Mouse (Mus musculus) ZHBTc4 (cell line): ENCODE results near the gene Gm49393.
"Not testable (repeated sequence)": the region's sequence is repeated elsewhere in the genome, so short reads cannot be mapped to it uniquely, and the experiment has no call there.

Source experiments
- DNase-seq: peaks from one replicate; pipeline ENCODE4 v3.0.0-alpha.2; 2011; ENCODE audit warnings: low read depth, low spot score

Gm49393 gene

DNA sequence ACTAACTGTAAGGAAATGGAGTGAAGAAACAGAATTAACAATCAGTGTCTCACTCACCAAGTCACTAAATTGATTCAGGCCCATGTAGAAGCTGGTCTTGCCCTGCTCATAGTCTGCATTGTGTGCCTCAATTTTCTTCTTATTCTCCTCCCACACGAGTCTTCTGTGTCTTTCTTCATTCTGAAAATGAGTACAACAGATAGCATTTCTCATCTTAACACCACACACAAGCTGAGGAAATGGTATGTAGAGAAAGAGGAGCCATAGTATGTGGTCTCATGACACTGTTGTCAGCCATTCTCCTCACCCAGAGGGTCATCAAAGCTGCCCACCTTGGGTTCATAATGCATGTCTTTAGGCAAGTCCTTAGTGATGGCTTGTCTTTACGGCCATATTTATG lies at the start of gene Gm49393:
Gene Gm49393 (minus strand): TSS at position 101 of the 400 bp plus-strand sequence.
- DNase-seq = not testable (repeated sequence)

DNA sequence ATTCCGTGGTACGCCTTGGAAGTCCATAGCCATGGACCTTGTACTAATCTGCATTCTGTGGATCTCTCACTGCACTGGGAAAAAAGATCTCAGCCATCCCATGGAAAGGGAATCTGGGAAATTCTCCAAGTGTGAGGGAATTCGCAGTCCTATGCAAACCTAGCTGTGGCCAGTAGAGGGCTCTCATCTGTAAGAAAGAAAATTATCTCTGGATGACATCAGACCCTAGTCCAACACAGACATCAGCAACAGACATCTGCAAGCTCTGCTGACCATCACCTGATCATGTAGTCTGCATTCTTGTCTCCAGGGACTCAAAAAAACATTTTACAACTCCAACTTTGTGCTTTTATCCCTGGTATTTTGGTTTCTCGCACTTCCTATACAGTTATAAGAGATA lies 36.9 kb upstream of the Gm49393 start:
- DNase-seq = peak; percentile 25

DNA sequence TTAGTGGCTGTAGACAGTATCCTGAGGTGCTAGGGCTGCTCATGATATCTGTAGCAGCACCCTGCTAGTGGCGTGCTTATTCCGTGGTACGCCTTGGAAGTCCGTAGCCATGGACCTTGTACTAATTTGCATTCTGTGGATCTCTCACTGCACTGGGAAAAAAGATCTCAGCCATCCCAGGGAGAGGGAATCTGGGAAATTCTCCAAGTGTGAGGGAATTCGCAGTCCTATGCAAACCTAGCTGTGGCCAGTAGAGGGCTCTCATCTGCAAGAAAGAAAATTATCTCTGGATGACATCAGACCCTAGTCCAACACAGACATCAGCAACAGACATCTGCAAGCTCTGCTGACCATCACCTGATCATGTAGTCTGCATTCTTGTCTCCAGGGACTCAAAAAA lies 28.6 kb upstream of the Gm49393 start:
- not testable (repeated sequence) for DNase-seq

DNA sequence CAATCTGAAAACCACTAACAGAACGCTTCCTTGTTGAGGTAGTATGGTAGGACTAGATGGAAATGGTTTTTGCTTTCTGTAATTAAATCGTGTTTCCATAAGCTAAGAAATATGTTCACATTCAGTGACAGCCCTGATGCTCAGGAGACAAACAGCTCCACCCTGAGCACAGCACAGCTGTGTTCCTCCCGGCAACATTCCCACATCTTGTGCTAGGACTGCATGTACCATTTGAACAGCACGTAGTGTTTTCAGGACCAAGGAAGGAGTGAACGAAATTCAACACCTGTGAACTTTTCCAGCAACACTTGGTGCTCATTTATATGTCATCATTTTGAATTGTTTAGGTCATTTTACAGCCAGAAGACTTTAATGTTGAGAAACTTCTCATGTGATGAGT lies 26.3 kb upstream of the Gm49393 start:
- DNase-seq = no peak

DNA sequence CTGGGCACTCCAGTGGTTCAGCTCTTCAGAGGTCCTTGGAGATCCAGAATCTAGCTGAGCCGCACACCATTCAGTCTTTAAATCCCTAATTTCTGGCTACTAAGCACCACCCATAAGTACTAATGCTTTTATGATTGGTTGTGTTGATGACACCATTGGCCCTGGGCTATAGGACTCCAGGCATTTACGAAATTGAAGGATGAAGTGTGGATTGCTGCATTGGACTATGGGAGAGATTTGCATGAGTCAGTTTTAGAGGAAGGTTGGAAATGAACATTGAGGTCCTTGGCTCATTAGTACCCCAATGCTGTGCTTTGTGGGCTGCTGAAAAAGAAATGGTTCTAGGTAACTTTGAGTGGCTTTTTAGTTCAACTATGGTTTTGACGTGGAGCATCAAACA lies 6.5 kb upstream of the Gm49393 start, which contains the start of gene Tpbpa:
Gene Tpbpa (minus strand): TSS at position 101 of the 400 bp plus-strand sequence.
- DNase-seq = not testable (repeated sequence)

DNA sequence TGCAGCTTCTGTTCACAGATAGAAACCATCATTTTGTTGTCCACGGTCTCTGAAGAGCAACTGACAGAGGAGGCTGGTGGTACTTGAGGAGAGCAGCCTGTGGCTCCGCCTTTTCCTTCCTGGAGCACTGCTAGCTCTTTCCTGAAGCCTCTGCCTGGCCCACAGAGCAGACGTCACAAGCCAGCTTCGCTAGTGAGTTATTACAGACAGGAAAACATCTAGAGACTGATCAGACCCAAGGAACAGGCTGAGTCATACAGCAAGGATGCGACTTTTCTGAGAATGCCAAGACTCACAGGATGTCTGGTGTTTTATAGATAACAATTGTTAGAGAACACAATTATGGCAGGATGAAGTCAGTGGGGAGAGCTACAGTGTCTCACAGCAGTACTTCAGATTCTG lies 1.1 kb upstream of the Gm49393 start, which contains the start of the genes Gm49391 and Ctla2a:
Gene Gm49391 (minus strand): TSS at position 72 of the 402 bp plus-strand sequence.
Gene Ctla2a (minus strand): TSS at position 126 of the 402 bp plus-strand sequence.
- no peak for DNase-seq

DNA sequence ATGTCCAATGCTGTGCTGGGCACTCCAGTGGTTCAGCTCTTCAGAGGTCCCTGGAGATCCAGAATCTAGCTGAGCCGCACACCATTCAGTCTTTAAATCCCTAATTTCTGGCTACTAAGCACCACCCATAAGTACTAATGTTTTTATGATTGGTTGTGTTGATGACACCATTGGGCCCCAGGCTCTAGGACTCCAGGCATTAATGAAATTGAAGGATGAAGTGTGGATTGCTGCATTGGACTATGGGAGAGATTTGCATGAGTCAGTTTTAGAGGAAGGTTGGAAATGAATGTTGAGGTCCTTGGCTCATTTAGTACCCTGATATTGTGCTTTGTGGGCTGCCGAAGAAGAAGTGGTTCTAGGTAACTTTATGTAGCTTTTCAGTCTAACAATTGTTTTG lies 30.6 kb downstream of the Gm49393 start, which contains the start of gene Tpbpb:
Gene Tpbpb (minus strand): TSS at position 101 of the 400 bp plus-strand sequence.
- DNase-seq = not testable (repeated sequence)

DNA sequence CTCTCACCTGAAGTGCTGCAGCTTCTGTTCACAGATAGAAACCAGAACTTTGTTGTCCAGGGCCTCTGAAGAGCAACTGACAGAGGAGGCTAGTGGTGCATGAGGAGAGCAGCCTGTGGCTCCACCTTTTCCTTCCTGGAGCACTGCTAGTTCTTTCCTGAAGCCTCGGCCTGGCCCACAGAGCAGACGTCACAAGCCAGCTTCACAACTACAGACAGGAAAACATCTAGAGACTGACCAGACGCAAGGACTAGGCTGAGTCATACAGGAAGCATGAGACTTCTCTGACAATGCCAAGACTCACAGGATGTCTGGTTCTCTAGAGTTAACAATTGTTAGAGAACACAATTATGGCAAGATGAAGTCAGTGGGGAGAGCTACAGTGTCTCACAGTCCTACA lies 38.1 kb downstream of the Gm49393 start, which contains the start of gene Ctla2b:
Gene Ctla2b (minus strand): TSS at position 120 of the 400 bp plus-strand sequence.
- DNase-seq = no peak

DNA sequence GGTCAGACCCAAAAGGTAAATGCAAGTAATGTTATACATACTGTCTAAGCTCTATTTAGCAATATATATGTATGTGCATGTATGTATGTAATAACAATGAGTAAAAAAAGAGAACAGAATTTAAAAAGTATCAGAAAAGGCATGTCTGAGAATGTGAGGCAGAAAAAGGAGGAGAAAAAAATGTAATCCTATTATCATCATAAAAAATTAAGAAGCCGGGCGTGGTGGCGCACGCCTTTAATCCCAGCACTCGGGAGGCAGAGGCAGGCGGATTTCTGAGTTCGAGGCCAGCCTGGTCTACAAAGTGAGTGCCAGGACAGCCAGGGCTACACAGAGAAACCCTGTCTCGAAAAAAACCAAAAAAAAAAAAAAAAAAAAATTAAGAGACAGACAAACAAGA lies 38.6 kb downstream of the Gm49393 start, which contains the start of gene Gm49392:
Gene Gm49392 (minus strand): TSS at position 101 of the 400 bp plus-strand sequence.
- DNase-seq = not testable (repeated sequence)

DNA sequence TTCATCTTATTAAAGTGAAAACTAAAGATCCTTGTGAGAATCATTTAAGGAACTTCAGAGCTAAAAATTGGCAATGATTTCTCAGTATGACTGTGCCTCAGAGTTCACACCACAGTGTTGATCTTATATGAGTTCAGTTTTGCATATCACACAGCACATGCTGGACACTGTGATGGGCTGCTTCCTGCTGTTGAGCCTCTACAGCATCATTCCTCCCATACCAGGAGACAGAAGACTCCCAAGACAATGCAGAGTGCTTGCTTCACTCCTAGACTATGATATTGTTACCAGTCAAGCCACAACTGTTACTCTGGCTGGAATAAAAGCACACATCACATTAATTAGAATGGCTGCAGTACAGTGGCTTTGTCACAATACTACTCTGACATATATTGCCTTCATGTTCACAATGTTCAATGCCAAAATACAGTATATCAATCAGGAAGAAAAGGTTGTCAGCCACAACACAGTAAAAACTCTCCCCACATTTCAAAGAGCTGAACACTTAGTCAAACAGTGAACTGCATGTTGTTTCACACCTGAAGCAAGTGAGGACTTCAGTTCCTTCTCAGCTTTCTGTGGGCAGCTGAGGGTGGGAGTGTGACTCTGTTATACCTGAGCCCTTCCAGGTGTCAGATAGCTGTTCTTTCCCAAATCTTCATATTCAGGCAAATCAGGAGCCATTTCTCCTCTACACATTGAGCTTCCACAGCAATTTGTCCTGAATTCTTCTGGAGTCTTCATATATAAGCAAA lies 39.8 kb downstream of the Gm49393 start:
- no peak for DNase-seq

DNA sequence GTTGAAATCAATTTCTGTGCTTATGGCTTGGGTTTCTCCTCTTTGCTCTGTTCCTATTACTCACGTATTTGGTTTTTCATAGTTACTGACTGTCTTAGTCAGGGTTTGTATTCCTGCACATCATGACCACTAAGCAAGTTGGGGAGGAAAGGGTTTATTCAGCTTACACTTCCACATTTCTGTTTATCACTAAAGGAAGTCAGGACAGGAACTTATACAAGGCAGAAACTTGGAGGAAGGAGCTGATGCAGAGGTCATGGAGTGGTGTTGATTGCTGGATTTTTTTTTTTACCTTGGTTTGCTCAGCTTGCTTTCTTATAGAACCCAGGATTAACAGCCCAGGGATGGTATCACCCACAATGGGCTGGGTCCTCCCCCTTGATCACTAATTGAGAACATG lies 43.1 kb downstream of the Gm49393 start:
- no peak for DNase-seq

DNA sequence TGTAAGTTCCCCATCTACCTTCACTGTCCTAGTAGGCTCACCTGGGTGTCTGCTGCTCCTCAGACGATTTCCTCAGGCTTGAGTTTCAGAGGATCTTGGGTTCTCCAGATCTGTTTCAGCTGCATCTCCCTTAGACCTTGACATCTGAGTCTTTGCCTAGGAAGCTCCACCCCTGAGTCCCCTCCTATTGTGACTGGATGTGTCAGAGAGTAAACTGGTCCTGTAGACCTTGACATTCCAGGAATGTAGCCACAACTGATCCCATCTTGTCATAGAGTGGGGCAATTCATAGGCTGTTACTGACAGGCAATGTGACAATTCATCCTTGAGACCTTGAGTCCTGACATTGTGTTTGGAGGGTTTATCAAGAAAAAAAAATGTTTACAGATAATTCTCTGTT lies 71.1 kb downstream of the Gm49393 start, which contains the start of gene 4930486L24Rik:
Gene 4930486L24Rik (minus strand): TSS at position 195 of the 400 bp plus-strand sequence.
- DNase-seq = no peak

DNA sequence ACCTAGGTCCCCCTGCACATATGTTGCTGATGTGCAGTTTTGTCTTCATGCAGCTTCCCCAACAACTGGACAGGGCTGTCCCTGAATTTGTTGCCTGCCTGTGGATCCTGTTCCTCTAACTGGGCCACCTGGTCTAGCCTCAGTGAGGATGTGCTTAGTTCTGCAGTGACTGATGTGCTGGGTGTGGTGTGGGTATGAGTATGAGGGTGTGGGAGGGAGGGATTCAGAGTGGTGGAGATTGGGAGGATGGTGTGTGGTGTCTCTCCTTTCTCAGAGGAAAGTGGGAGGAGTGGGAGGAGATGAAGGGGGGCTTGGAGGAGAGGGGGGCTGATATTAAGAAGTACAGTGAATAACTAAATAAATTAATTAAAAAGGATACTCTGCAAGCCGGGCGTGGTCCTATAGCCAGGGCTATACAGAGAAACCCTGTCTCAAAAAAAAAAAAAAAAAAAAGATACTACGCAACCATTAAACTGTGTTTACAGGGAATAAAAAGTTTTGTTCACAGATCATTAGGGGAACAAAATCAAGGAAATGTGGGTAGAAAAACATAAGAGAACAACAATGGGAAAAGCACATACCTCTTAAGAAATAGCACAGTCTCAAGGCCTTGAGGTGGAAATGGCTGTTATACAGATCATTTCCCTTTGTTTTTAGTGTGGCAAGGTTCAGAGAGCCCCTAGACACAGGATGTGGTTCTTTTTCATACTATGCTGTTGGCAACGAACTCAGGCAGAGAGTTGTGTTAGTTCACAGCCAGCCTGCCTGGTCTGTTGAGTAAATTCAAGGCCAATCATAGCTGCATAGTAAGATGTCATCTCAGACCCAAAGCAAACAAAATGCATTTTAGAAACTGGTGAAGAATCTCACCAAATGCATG lies 86.9 kb downstream of the Gm49393 start:
- DNase-seq = no peak

DNA sequence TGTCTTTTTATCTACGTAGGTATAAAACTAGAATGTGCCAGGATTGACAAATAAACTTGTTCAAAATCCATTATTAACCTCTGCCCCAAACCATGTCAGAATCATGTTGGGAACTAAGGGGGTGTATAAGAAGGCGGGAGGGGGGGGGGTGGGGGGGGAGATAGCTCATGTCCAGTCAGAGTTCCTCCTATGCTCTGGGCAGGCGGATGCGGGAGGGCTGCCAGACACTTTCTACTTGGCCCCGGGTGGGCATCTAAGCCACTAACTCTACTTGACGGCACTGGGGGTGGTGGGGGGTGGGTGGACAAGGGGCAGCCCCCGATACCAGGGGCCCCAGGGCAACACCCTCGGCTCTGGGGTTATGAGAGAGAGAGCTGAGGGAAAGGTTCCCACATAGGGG lies 92.2 kb downstream of the Gm49393 start:
- DNase-seq = no peak

DNA sequence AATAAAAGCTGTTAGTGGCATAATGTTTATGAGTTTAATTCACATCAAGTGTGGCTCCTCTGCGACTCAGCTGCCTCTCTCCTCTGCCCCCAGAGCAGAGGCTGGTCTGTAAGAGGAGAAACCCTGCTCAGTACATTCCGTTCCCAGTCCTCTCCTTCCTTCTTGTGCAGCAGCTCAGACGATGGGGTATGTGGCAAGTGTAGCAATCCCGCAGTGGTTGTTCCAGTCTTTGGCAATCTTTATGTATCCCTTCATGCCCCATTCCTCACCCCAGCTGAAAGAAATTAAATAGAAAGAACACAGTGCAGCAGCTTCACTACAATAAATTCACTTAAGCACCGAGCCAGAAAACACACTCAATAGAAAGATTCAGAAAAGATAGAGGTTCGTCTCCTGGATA lies 92.7 kb downstream of the Gm49393 start:
- DNase-seq = no peak

DNA sequence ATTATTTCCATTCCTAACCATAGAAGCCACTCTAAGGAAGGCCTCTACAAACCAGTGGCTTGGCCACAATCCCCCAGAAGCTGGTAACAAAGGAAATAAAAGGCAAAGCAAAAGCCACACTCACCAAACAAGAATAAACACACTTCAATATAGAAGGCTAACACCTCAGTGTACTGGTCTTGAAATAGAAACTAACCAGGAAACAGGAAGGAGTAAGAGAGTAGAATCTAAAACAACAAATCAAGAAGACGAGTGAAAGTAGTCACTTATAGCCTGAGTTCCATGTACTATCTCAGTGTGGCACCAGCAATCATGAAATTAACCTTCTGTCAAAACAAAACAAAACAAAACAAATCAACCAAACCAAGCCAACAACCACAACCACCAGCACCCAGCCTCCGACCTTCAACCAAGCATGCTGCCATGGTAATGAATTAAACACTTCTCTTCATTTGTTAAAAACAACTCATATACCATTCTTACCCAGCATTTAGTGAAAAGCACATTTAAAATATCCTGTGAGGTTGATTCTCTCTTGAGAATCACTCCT lies 96.0 kb downstream of the Gm49393 start:
- DNase-seq = no peak

DNA sequence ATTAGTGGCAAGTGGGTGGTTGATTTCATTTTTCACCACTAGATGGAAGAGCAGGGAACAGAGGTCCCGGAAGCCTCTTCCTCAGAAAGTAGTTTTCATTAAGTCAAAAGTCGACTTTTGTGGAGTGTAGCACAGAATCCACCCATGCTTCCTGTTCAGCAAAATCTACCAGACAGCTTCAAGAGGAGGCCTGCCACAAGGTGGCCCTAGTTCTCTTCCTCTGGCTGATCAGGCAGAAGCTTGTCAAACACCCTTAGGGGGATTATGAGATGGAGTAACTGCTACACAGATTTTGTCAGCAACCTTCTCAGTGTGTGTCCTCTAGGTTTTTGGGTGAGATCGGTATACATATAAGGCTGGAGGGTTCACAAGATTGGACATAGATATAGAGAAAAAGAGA lies 109.3 kb downstream of the Gm49393 start:
- DNase-seq = peak; percentile 10

DNA sequence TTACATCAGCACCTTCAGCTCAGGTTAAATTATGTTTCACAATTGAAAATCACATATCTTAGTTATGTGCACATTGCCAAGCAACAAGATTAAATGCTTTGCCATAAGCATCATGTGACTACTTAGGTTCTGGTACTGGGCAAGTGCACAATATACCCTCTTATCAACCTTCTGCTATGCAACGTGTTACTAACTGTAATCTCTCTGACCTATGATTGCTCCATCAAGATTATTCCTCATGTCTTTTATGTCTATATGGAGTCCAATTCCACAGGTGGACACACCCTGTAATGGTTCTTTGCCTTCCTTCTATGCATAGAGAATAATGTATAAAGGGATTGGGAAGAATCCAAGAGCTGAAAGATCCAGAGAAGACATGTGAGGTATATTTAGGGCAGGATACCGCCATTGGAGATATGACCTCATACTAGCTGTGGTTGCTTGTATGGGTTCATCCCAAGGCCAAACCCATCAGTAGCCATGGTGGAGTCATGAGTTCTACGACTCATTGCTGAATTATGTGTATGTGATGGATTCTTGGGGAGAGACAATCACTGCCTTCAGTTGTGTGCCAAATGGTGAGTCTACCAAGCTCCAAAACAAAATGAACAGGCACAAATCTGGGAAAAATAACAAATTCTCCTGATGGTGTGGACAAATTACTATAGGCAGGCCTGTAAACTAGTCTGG lies 114.8 kb downstream of the Gm49393 start:
- DNase-seq = no peak

DNA sequence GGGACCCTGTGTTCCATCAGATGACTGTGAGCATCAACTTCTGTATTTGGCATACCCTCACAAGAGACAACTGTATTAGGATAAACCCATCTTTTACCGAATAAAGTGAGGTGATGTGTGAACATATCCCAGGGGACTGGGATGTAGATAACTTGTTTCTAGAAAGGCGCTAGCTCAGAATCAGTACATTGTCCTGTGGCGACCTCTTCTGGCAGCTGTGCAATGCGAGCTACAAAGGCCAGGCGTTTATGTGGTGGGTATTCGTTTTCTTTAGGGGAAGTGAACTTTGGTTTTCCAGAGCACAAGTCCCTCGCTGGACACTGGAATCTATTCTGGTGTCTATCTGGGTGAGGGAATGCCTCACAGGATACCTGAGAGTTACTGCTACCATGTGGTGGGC lies 115.9 kb downstream of the Gm49393 start:
- DNase-seq = peak; percentile 59

DNA sequence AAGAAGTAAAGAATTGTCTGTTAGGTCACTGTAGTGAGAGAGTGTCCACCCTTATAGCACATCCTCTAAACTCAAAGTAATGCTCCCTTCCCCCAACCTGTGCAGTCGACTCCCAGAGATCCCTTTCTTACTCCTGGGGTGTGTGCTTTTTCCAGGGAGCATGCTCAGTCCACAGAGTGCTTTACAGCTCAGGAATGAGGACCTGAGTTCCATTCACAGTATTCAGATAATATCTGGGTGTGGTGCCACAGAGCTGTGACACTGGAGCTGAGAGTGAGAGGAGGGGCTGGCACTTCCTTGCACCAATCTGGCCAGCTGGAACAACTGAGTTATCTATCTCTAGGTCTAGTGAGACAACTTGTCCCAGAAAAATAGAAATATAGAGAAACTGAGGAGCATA lies 121.7 kb downstream of the Gm49393 start:
- DNase-seq = no peak

DNA sequence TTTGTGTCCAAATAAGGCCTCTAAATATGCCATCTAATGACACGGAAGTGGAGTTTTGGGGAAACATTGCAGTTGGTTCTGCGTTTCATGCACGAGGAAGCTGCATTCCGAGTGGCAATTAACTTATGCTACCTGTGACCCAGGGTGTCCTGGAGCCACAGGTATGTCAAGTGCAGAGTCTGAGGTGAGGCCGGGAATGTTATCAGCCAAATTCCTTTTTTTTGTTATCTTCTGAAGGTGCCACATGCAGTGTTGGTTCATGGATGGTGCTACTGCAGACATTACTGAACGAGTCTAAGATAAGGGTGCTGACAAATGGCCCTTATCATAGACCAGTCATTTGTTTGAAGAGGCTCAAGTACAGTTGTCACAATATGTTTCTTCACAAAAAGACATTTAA lies 122.6 kb downstream of the Gm49393 start:
- DNase-seq = no peak
